Mouse (Mus musculus) intestine, embryonic 15.5 days (tissue): ENCODE measurements around the gene Il1rl1. TPM values are rescaled to one million over a fixed set of nuclear protein-coding genes. Genes with fewer than 3 reads are reported as not detected.

ENCODE experiments used
- ATAC-seq: fragments of 200-750 bp; cut with Nextera tagmentation; 2 replicates; pipeline ENCODE4 v1.8.0; 2017; ENCODE audit warnings: moderate TSS enrichment, moderate library complexity
- H3K27ac ChIP-seq: fragments of 300-500 bp; sonication (generic); 2 replicates; pipeline ENCODE4 v1.5.1; 2015; ENCODE audit warnings: mild to moderate bottlenecking, inconsistent platforms
- H3K27me3 ChIP-seq: fragments of 300-500 bp; sonication (generic); replicated peaks from 2 replicates; pipeline ENCODE4 v1.6.1; 2015; ENCODE audit warnings: inconsistent platforms
- H3K36me3 ChIP-seq: fragments of 300-500 bp; sonication (generic); 2 replicates; pipeline ENCODE4 v1.6.1; 2015; ENCODE audit warnings: inconsistent platforms
- H3K4me1 ChIP-seq: fragments of 300-500 bp; sonication (generic); replicated peaks from 2 replicates; pipeline ENCODE4 v1.6.1; 2015; ENCODE audit warnings: inconsistent platforms
- H3K4me2 ChIP-seq: fragments of 300-500 bp; sonication (generic); replicated peaks from 2 replicates; pipeline ENCODE4 v1.6.1; 2015; ENCODE audit warnings: mild to moderate bottlenecking, inconsistent platforms
- H3K4me3 ChIP-seq: fragments of 300-500 bp; sonication (generic); replicated peaks from 2 replicates; pipeline ENCODE4 v1.5.1; 2015; ENCODE audit warnings: inconsistent platforms
- H3K9ac ChIP-seq: fragments of 300-500 bp; sonication (generic); 2 replicates; pipeline ENCODE4 v1.6.1; 2015; ENCODE audit warnings: inconsistent platforms
- H3K9me3 ChIP-seq: fragments of 300-500 bp; sonication (generic); 2 replicates; pipeline ENCODE4 v1.6.1; 2016; ENCODE audit warnings: inconsistent platforms
- WGBS: fragments of 180-500 bp; shearing (Covaris S2); methylation state at CpG from one replicate; pipeline ENCODE4 v1.1.7; 2015; 5-methylcytosine and 5-hydroxymethylcytosine counted together
- polyA plus RNA-seq: library from polyadenylated mRNA; unstranded; fragments of >200 nt; fragmentation: Nextera tagmentation; extraction: Ambion mirVana; gene quantifications from 2 replicates; pipeline ENCODE4 v1.2.1, GENCODE M21; 2015

Gene Il1rl1
- 0.51 and 0.52 TPM in 2 replicates for polyA plus RNA-seq

- Histone ChIP-seq H3K4me1 (no peaks in the 10 kb centered on the region), H3K9ac (no peak within 1 kb of the TSS), H3K27me3 (no peaks in the 10 kb centered on the region), H3K4me3 (no peak within 1 kb of the TSS), H3K4me2 (no peak within 1 kb of the TSS), H3K36me3 (no peaks in the 10 kb centered on the region), H3K9me3 (no peaks in the 10 kb centered on the region), H3K27ac (no peak within 1 kb of the TSS)
- WGBS = 77% methylated on average over 5 of the region's 5 CpGs
- no peak; the same call in 1 of the 2 replicates for ATAC-seq
These were observed at the start of gene Il1rl1 for GRCm38 (mm10) chr1:40428910-40429675. TSS of gene Il1rl1 (plus strand) at chr1:40429570.

GRCm38 (mm10) chr1:40380111-40380510 is 49.3 kb upstream of the Il1rl1 start:
- ATAC-seq = no peak
- Histone ChIP-seq H3K4me3 (no peak overlapping the region), H3K36me3 (no peaks in the 10 kb centered on the region), H3K9me3 (no peaks in the 10 kb centered on the region), H3K4me1 (no peaks in the 10 kb centered on the region), H3K9ac (no peak overlapping the region), H3K27me3 (no peaks in the 10 kb centered on the region), H3K4me2 (no peak overlapping the region), H3K27ac (no peak overlapping the region)
- 53% methylated on average over 6 of the region's 6 CpGs for WGBS

- H3K4me2 ChIP-seq = no peak overlapping the region
- no peak for ATAC-seq
- no peaks in the 10 kb centered on the region for H3K27me3 ChIP-seq
- H3K9ac ChIP-seq = no peak overlapping the region
- no peaks in the 10 kb centered on the region for H3K36me3 ChIP-seq
- no peak overlapping the region for H3K27ac ChIP-seq
- H3K9me3 ChIP-seq = no peaks in the 10 kb centered on the region
- 83% methylated on average over 11 of the region's 11 CpGs for WGBS
- H3K4me3 ChIP-seq = no peak overlapping the region
- H3K4me1 ChIP-seq = no peaks in the 10 kb centered on the region
These were observed 48.4 kb upstream of the Il1rl1 start for GRCm38 (mm10) chr1:40380990-40381389.

GRCm38 (mm10) chr1:40382841-40383240 is 46.5 kb upstream of the Il1rl1 start:
- no peak overlapping the region for H3K4me2 ChIP-seq
- H3K9ac ChIP-seq = no peak overlapping the region
- no peak overlapping the region for H3K27ac ChIP-seq
- H3K27me3 ChIP-seq = no peaks in the 10 kb centered on the region
- WGBS = 80% methylated on average over 5 of the region's 5 CpGs
- no peak overlapping the region for H3K4me3 ChIP-seq
- H3K36me3 ChIP-seq = no peaks in the 10 kb centered on the region
- no peaks in the 10 kb centered on the region for H3K9me3 ChIP-seq
- H3K4me1 ChIP-seq = no peaks in the 10 kb centered on the region
- ATAC-seq = no peak

- no peak overlapping the region for H3K4me3 ChIP-seq
- 88% methylated on average over 8 of the region's 8 CpGs for WGBS
- H3K9me3 ChIP-seq = no peaks in the 10 kb centered on the region
- no peak for ATAC-seq
- no peaks in the 10 kb centered on the region for H3K4me1 ChIP-seq
- no peak overlapping the region for H3K9ac ChIP-seq
- H3K4me2 ChIP-seq = no peak overlapping the region
- H3K27ac ChIP-seq = no peak overlapping the region
- H3K36me3 ChIP-seq = no peaks in the 10 kb centered on the region
- H3K27me3 ChIP-seq = no peaks in the 10 kb centered on the region
These were observed 44.3 kb upstream of the Il1rl1 start for GRCm38 (mm10) chr1:40384931-40385545.

GRCm38 (mm10) chr1:40391374-40391773 is 38.0 kb upstream of the Il1rl1 start:
- H3K36me3 ChIP-seq = no peaks in the 10 kb centered on the region
- H3K27me3 ChIP-seq = no peaks in the 10 kb centered on the region
- H3K4me1 ChIP-seq = no peaks in the 10 kb centered on the region
- WGBS = 84% methylated on average over 3 of the region's 3 CpGs
- no peak overlapping the region for H3K4me2 ChIP-seq
- ATAC-seq = no peak
- no peak overlapping the region for H3K9ac ChIP-seq
- H3K27ac ChIP-seq = no peak overlapping the region
- H3K9me3 ChIP-seq = no peaks in the 10 kb centered on the region
- no peak overlapping the region for H3K4me3 ChIP-seq

- WGBS = 81% methylated on average over 6 of the region's 6 CpGs
- no peak overlapping the region for H3K9ac ChIP-seq
- no peak for ATAC-seq
These were observed 36.8 kb upstream of the Il1rl1 start for GRCm38 (mm10) chr1:40392535-40392934.

GRCm38 (mm10) chr1:40393214-40393613 is 36.2 kb upstream of the Il1rl1 start:
- Histone ChIP-seq H3K27me3 (no peaks in the 10 kb centered on the region), H3K27ac (no peak overlapping the region), H3K9ac (no peak overlapping the region), H3K4me2 (no peak overlapping the region), H3K36me3 (no peaks in the 10 kb centered on the region), H3K4me3 (no peak overlapping the region), H3K9me3 (no peaks in the 10 kb centered on the region), H3K4me1 (no peaks in the 10 kb centered on the region)
- WGBS = 88% methylated on average over 7 of the region's 7 CpGs
- ATAC-seq = no peak

More at GRCm38 (mm10) chr1:40392535-40392934, 36.8 kb upstream of the Il1rl1 start:
- Histone ChIP-seq H3K27me3 (no peaks in the 10 kb centered on the region), H3K36me3 (no peaks in the 10 kb centered on the region), H3K4me1 (no peaks in the 10 kb centered on the region), H3K9me3 (no peaks in the 10 kb centered on the region), H3K4me2 (no peak overlapping the region), H3K4me3 (no peak overlapping the region), H3K27ac (no peak overlapping the region)

GRCm38 (mm10) chr1:40399639-40400038 is 29.7 kb upstream of the Il1rl1 start:
- Histone ChIP-seq H3K4me3 (no peak overlapping the region), H3K9ac (no peak overlapping the region), H3K9me3 (no peaks in the 10 kb centered on the region), H3K27me3 (no peaks in the 10 kb centered on the region), H3K4me2 (no peak overlapping the region), H3K27ac (no peak overlapping the region), H3K36me3 (no peaks in the 10 kb centered on the region), H3K4me1 (no peaks in the 10 kb centered on the region)
- ATAC-seq = no peak
- 95% methylated on average over 6 of the region's 6 CpGs for WGBS

- no peak overlapping the region for H3K4me3 ChIP-seq
- H3K36me3 ChIP-seq = no peaks in the 10 kb centered on the region
- WGBS = 72% methylated on average over 7 of the region's 7 CpGs
- H3K4me1 ChIP-seq = no peaks in the 10 kb centered on the region
- H3K4me2 ChIP-seq = no peak overlapping the region
- no peak overlapping the region for H3K27ac ChIP-seq
- H3K9ac ChIP-seq = no peak overlapping the region
- no peaks in the 10 kb centered on the region for H3K9me3 ChIP-seq
- no peak for ATAC-seq
- no peaks in the 10 kb centered on the region for H3K27me3 ChIP-seq
These were observed 24.7 kb upstream of the Il1rl1 start for GRCm38 (mm10) chr1:40404682-40405081.

GRCm38 (mm10) chr1:40409882-40410281 is 19.5 kb upstream of the Il1rl1 start:
- no peak overlapping the region for H3K27ac ChIP-seq
- H3K36me3 ChIP-seq = no peaks in the 10 kb centered on the region
- H3K4me2 ChIP-seq = no peak overlapping the region
- no peaks in the 10 kb centered on the region for H3K9me3 ChIP-seq
- no peak for ATAC-seq
- no peaks in the 10 kb centered on the region for H3K27me3 ChIP-seq
- H3K4me3 ChIP-seq = no peak overlapping the region
- no peaks in the 10 kb centered on the region for H3K4me1 ChIP-seq
- 64% methylated on average over 1 of the region's 1 CpGs for WGBS
- H3K9ac ChIP-seq = no peak overlapping the region

GRCm38 (mm10) chr1:40413039-40413438 is 16.3 kb upstream of the Il1rl1 start:
- ATAC-seq = no peak
- Histone ChIP-seq H3K27ac (no peak overlapping the region), H3K4me1 (no peaks in the 10 kb centered on the region), H3K27me3 (no peaks in the 10 kb centered on the region), H3K4me2 (no peak overlapping the region), H3K4me3 (no peak overlapping the region), H3K9ac (no peak overlapping the region), H3K36me3 (no peaks in the 10 kb centered on the region), H3K9me3 (no peaks in the 10 kb centered on the region)
- WGBS = 88% methylated on average over 1 of the region's 1 CpGs

GRCm38 (mm10) chr1:40414276-40414675 is 15.1 kb upstream of the Il1rl1 start:
- Histone ChIP-seq H3K9ac (no peak overlapping the region), H3K4me2 (no peak overlapping the region), H3K4me3 (no peak overlapping the region), H3K36me3 (no peaks in the 10 kb centered on the region), H3K4me1 (no peaks in the 10 kb centered on the region), H3K9me3 (no peaks in the 10 kb centered on the region), H3K27me3 (no peaks in the 10 kb centered on the region), H3K27ac (no peak overlapping the region)
- no peak for ATAC-seq
- 77% methylated on average over 7 of the region's 7 CpGs for WGBS
